Mouse (Mus musculus) heart, postnatal 0 days (tissue): ENCODE data around the gene Cep68.

Experiments
- CTCF ChIP-seq: IDR thresholded peaks from 2 replicates; pipeline ENCODE4 v1.5.1; 2016; ENCODE audit warnings: antibody characterized with exemption, control low read depth, low read depth
- EP300 ChIP-seq: IDR thresholded peaks from 2 replicates; pipeline ENCODE4 v1.6.1; 2016; ENCODE audit warnings: antibody characterized with exemption, low read depth

- TF ChIP-seq EP300 (no peak), CTCF (no peak)
Measured at GRCm38 (mm10) chr11:20207589-20207988, 41.6 kb downstream of the Cep68 start.
